Mouse (Mus musculus): ENCODE results near the gene Alpi.

DNA sequence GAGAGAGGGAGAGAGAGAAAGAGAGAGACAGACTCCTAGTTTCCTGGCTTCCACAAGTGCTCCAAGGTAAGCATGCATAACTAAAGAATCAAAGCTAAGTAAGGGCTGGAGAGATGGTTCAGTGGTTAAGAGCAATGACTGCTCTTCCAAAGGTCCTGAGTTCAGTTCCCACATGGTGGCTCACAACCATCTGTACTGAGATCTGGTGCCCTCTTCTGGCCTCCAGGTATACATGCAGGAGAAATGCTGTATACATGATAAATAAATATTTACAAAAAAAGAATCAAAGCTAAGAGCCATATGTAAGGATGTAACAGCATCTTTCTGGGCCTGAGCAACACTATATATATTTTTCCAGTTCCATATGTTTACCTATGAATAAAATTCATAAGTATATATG lies 40.5 kb downstream of the Alpi start:
- TF ChIP-seq CTCF (IDR thresholded peaks at IDR 0.05; ENCODE audit: borderline replicate concordance, extremely low read depth, insufficient read depth, insufficient read length) (no peak), POLR2A (IDR thresholded peaks at IDR 0.05; ENCODE audit: borderline replicate concordance, extremely low read depth, insufficient read depth, insufficient read length, poor library complexity, severe bottlenecking) (no peak)
